Mouse (Mus musculus) liver, embryonic 14.5 days (tissue): ENCODE measurements at regions not wholly inside any gene's neighbourhood (a gene's known extent, or its start where the extent isn't known, plus 50 kb on each side); places are given as distances from the start of the nearest gene placed in this dataset.

ENCODE experiments used
- ATAC-seq: fragments of 200-750 bp; cut with Nextera tagmentation; 2 replicates; pipeline ENCODE4 v1.8.0; 2017; ENCODE audit warnings: moderate number of reproducible peaks, mild to moderate bottlenecking, moderate library complexity; ENCODE audit not compliant: insufficient read depth
- DNase-seq, 3 experiments: peaks; one replicate each; pipeline ENCODE4 v3.0.0-alpha.2; 2012 to 2013; ENCODE audit warnings: low read depth in 3 of 3, low spot score in 3 of 3
- H3K27ac ChIP-seq: fragments of 300-500 bp; sonication (generic); 2 replicates; pipeline ENCODE4 v1.5.1; 2014; ENCODE audit warnings: moderate library complexity, mild to moderate bottlenecking, control low read depth, inconsistent platforms
- H3K27me3 ChIP-seq: fragments of 300-500 bp; sonication (generic); 2 replicates; pipeline ENCODE4 v1.6.1; 2014; ENCODE audit warnings: mild to moderate bottlenecking, low read length, moderate library complexity; ENCODE audit not compliant: control insufficient read depth, insufficient read depth
- H3K36me3 ChIP-seq: fragments of 300-500 bp; sonication (generic); replicated peaks from 2 replicates; pipeline ENCODE4 v1.6.1; 2014; ENCODE audit warnings: low read depth; ENCODE audit not compliant: control insufficient read depth, insufficient read depth
- H3K4me1 ChIP-seq, 2 experiments: fragments of 200-500 bp in 1 of 2; fragments of 300-500 bp in 1 of 2; sonication (generic) in 1 of 2; replicated peaks; 2 replicates each; pipeline ENCODE4 v1.6.1; 2012 to 2014; ENCODE audit warnings: antibody characterized with exemption in 1 of 2, inconsistent platforms in 1 of 2, low read length in 1 of 2; ENCODE audit not compliant: control insufficient read depth in 2 of 2, insufficient read depth in 2 of 2
- H3K4me2 ChIP-seq: fragments of 300-500 bp; sonication (generic); 2 replicates; pipeline ENCODE4 v1.6.1; 2014; ENCODE audit warnings: low read depth, mild to moderate bottlenecking, control low read depth, moderate library complexity
- H3K4me3 ChIP-seq, 2 experiments: fragments of 200-500 bp in 1 of 2; fragments of 300-500 bp in 1 of 2; sonication (generic) in 1 of 2; 2 replicates each; pipeline ENCODE4 v1.5.1; 2012 to 2014; ENCODE audit warnings: low read depth in 2 of 2, low read length in 2 of 2, mild to moderate bottlenecking in 2 of 2, control low read depth in 1 of 2, inconsistent platforms in 1 of 2, moderate library complexity in 1 of 2; ENCODE audit not compliant: insufficient read depth in 1 of 2
- H3K9ac ChIP-seq: fragments of 300-500 bp; sonication (generic); replicated peaks from 2 replicates; pipeline ENCODE4 v1.6.1; 2014; ENCODE audit warnings: mild to moderate bottlenecking, control low read depth, moderate library complexity
- H3K9me3 ChIP-seq: fragments of 300-500 bp; sonication (generic); 2 replicates; pipeline ENCODE4 v1.6.1; 2016; ENCODE audit warnings: low read length, mixed read lengths; ENCODE audit not compliant: control insufficient read depth
- CTCF ChIP-seq: IDR thresholded peaks from 2 replicates; pipeline ENCODE4 v1.5.1; 2016; ENCODE audit warnings: antibody characterized with exemption, low read depth, control low read depth
- EP300 ChIP-seq: IDR thresholded peaks from 2 replicates; pipeline ENCODE4 v1.6.1; 2016; ENCODE audit warnings: antibody characterized with exemption, low read depth
- WGBS: fragments of 180-500 bp; shearing (Covaris S2); extraction: QIAGEN DNeasy Blood & Tissue Kit; methylation state at CpG from one replicate; pipeline ENCODE4 v1.1.7; 2014; ENCODE audit not compliant: insufficient replicate concordance; 5-methylcytosine and 5-hydroxymethylcytosine counted together

- WGBS = 65% methylated on average over 6 of the region's 6 CpGs
- H3K27me3 ChIP-seq = no peaks in the 10 kb centered on the region
- ATAC-seq (no peak), DNase-seq (no peak)
- H3K9ac ChIP-seq = no peak overlapping the region
- TF ChIP-seq CTCF = no peak
- TF ChIP-seq EP300 = no peak
- H3K4me2 ChIP-seq = no peak overlapping the region
- H3K4me3 ChIP-seq = no peak overlapping the region
- H3K9me3 ChIP-seq = no peaks in the 10 kb centered on the region
- no peak overlapping the region for H3K27ac ChIP-seq
- no peaks in the 10 kb centered on the region for H3K4me1 ChIP-seq
- no peaks in the 10 kb centered on the region for H3K36me3 ChIP-seq
Measured at GRCm38 (mm10) chr13:51930301-51930747, 83.8 kb downstream of the Gadd45g start.

- no peaks in the 10 kb centered on the region for H3K27me3 ChIP-seq
- no peaks in the 10 kb centered on the region for H3K36me3 ChIP-seq
- TF ChIP-seq CTCF (no peak), EP300 (no peak)
- DNase-seq (no peak), ATAC-seq (no peak)
- H3K27ac ChIP-seq = no peak overlapping the region
- H3K4me1 ChIP-seq = no peaks in the 10 kb centered on the region
- no peaks in the 10 kb centered on the region for H3K9me3 ChIP-seq
- no peak overlapping the region for H3K9ac ChIP-seq
- WGBS = 46% methylated on average over 3 of the region's 3 CpGs
- no peak overlapping the region for H3K4me2 ChIP-seq
- no peak overlapping the region for H3K4me3 ChIP-seq
Measured at GRCm38 (mm10) chr13:51930931-51931330, 84.5 kb downstream of the Gadd45g start.

GRCm38 (mm10) chr13:51935827-51936226 lies 89.3 kb downstream of the Gadd45g start:
- Histone ChIP-seq H3K9ac (no peak overlapping the region), H3K36me3 (no peaks in the 10 kb centered on the region), H3K4me3 (no peak overlapping the region), H3K4me2 (no peak overlapping the region), H3K4me1 (peaks cover 4 to 13% of the 10 kb centered on the region in 2 experiments; a peak in 2 of 4 replicates), H3K27ac (no peak overlapping the region), H3K27me3 (no peaks in the 10 kb centered on the region), H3K9me3 (no peaks in the 10 kb centered on the region)
- no peak for DNase-seq
- TF ChIP-seq EP300 (no peak), CTCF (no peak)
- ATAC-seq = no peak
- WGBS = 63% methylated on average over 10 of the region's 10 CpGs

GRCm38 (mm10) chr13:51936441-51936840 lies 90.0 kb downstream of the Gadd45g start:
- peaks cover 4 to 13% of the 10 kb centered on the region in 2 experiments; a peak in 2 of 4 replicates for H3K4me1 ChIP-seq
- WGBS = 69% methylated on average over 5 of the region's 5 CpGs
- no peak overlapping the region for H3K4me2 ChIP-seq
- no peak overlapping the region for H3K9ac ChIP-seq
- no peak for ATAC-seq
- DNase-seq = no peak
- H3K36me3 ChIP-seq = no peaks in the 10 kb centered on the region
- no peak overlapping the region for H3K4me3 ChIP-seq
- H3K27ac ChIP-seq = no peak overlapping the region
- TF ChIP-seq EP300 (no peak), CTCF (no peak)
- H3K9me3 ChIP-seq = no peaks in the 10 kb centered on the region
- no peaks in the 10 kb centered on the region for H3K27me3 ChIP-seq

GRCm38 (mm10) chr13:51937898-51938297 lies 91.4 kb downstream of the Gadd45g start:
- peaks cover 4 to 13% of the 10 kb centered on the region in 2 experiments; a peak in 2 of 4 replicates for H3K4me1 ChIP-seq
- WGBS = 51% methylated on average over 7 of the region's 7 CpGs
- no peaks in the 10 kb centered on the region for H3K9me3 ChIP-seq
- no peak for DNase-seq
- H3K36me3 ChIP-seq = no peaks in the 10 kb centered on the region
- TF ChIP-seq EP300 = no peak
- no peak for TF ChIP-seq CTCF
- no peak overlapping the region for H3K27ac ChIP-seq
- H3K9ac ChIP-seq = no peak overlapping the region
- no peak for ATAC-seq
- no peak overlapping the region for H3K4me3 ChIP-seq
- H3K4me2 ChIP-seq = no peak overlapping the region
- no peaks in the 10 kb centered on the region for H3K27me3 ChIP-seq
